Mouse (Mus musculus): ENCODE measurements around the gene Lgi1.

DNA sequence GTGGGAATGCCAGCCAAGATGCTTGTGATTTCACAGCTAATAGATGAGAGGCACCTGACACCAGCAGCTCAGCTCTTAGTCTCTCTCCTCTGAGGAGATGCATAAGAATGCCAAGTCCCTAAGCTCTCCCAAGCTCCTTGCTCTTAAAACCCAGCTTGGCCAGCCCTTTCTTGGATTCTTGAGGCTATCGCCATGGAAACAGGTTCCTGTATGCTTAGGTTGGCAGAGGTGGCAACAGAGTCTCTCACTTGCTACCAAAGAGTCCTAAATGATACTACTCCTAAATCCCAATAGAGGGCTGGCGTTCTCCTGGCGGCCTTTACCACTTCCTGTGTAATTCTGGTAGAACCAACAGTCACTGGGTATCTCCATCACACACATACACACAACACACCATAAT, 4.9 kb upstream of the Lgi1 start:
- TF ChIP-seq GATA1 (IDR thresholded peaks at IDR 0.05; ENCODE audit: borderline replicate concordance, low read length) (no peak), FLI1 (IDR thresholded peaks at IDR 0.05; ENCODE audit: low read length) (no peak)

Measured in megakaryocyte, embryonic 14.5 days (primary cell).